Mouse (Mus musculus): ENCODE measurements around the gene Renbp.

Renbp gene

GRCm38 (mm10) chrX:73918631-73919030, 12.0 kb downstream of the Renbp start:
- no peak for DNase-seq

GRCm38 (mm10) chrX:73916945-73917344, 13.7 kb downstream of the Renbp start:
- no peak for DNase-seq

- peak; percentile 74 for DNase-seq
Measured at GRCm38 (mm10) chrX:73914827-73915703, 15.6 kb downstream of the Renbp start.

GRCm38 (mm10) chrX:73911588-73911987, 19.1 kb downstream of the Renbp start:
- no peak for DNase-seq

GRCm38 (mm10) chrX:73911156-73911555, 19.5 kb downstream of the Renbp start:
- no peak for DNase-seq

GRCm38 (mm10) chrX:73910451-73910850, 20.2 kb downstream of the Renbp start:
- no peak for DNase-seq

- DNase-seq, result no peak
Measured at GRCm38 (mm10) chrX:73910049-73910448, 20.6 kb downstream of the Renbp start.

GRCm38 (mm10) chrX:73897959-73898358, 32.7 kb downstream of the Renbp start:
- no peak for DNase-seq

- peak; percentile 66 for DNase-seq
Measured at GRCm38 (mm10) chrX:73895719-73896118, 34.9 kb downstream of the Renbp start, which contains the start of gene L1cam. TSS of gene L1cam (minus strand) at chrX:73896105.

- DNase-seq, result peak; percentile 47
Measured at GRCm38 (mm10) chrX:73892833-73893232, 37.8 kb downstream of the Renbp start.

- no peak for DNase-seq
Measured at GRCm38 (mm10) chrX:73891551-73892152, 39.0 kb downstream of the Renbp start, which contains the start of gene Avpr2. TSS of gene Avpr2 (plus strand) at chrX:73892102.

- no peak for DNase-seq
Measured at GRCm38 (mm10) chrX:73881463-73881862, 49.2 kb downstream of the Renbp start.

GRCm38 (mm10) chrX:73881036-73881427, 49.6 kb downstream of the Renbp start:
- DNase-seq, result peak; percentile 33

GRCm38 (mm10) chrX:73880194-73881035, 50.2 kb downstream of the Renbp start:
- peak; percentile 52 for DNase-seq

- no peak for DNase-seq
Measured at GRCm38 (mm10) chrX:73877014-73877413, 53.6 kb downstream of the Renbp start.

- DNase-seq, result no peak
Measured at GRCm38 (mm10) chrX:73875881-73876280, 54.8 kb downstream of the Renbp start.
